Mouse (Mus musculus) CD8-positive naive resting alpha-beta T cell, adult 2 months (primary cell): Measurements from ENCODE around the gene Etv6.

ENCODE experiments used
- DNase-seq, 2 experiments: peaks; one replicate each; pipeline ENCODE4 v3.0.0; 2022; ENCODE audit warnings: low read depth in 2 of 2, low spot score in 2 of 2

Gene Etv6

DNA sequence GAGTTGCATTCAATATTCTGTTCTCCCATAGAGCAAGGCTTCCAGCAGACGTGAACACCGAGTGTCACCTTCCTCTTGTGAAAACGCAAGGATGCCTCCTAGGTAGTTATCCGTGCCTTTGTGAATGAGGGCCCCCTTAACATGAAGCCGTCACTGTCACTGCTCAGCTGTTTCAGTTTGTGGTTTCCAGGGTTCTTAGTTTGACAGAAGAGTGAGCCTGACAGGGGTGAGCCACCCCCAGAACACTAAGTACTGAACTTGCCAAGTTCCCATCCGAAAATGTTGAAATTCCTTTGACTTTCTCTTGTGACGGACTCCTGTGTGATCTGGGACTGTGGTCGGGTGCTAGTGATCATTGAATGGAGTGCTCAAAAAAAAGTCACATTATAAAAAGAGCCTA is 129.5 kb downstream of the Etv6 start:
- no peak for DNase-seq

DNA sequence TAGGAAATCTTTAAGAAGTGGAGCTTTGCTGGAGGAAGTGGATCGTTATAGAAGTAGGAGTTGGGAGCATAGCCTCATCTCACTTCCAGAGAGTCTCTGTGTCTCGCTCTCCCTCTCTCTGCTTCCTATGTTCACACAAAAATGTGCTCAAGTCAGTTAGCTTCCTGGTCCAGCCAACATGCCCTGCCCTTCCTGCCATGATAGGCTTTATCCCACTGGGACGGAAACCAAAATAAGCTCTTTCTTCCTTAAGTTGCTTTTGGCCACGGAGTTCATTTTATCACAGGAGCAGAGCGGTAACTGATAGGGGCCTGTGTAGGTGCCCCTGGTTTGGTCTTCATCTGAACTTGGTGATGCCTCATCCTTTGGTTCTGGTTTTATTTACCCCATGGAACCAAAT is 132.5 kb downstream of the Etv6 start:
- no peak for DNase-seq

DNA sequence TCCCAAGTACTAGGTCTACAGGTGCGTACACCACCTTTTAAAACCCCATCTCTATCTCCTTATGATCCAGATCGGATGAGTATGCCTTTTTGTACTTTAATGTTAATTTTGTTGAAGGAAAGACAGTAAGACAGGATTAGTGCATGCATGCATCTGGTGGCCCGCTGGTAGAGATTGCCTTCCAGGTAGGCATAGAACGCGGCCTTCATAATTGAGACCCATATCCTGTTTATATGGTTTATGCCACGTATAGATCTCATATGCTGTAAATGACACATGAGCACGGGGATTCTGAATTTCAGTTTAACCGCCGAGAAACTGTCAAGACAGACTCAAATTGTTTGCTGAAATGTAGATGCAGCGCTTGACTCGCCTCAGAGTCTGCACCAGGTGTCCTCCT is 133.3 kb downstream of the Etv6 start:
- no peak for DNase-seq

DNA sequence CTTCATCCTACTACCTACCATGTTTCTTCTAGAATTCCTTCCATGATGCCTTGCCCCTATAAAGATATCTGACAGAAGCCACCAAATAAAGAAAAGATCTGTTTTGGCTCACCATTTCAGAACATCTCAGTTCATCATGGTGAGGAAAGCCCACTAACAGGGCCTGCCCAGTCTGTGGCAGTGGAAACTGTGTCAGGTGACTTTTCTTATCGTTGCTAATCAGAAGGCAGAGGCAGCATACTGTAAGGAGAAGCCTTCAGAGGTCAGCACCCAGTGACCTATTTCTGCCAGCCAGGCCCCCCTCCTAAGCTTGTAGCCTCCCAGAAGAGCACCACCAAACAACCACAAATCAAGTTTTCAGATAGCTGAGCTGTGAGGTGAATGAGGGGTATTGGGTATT is 135.7 kb downstream of the Etv6 start:
- no peak for DNase-seq

DNA sequence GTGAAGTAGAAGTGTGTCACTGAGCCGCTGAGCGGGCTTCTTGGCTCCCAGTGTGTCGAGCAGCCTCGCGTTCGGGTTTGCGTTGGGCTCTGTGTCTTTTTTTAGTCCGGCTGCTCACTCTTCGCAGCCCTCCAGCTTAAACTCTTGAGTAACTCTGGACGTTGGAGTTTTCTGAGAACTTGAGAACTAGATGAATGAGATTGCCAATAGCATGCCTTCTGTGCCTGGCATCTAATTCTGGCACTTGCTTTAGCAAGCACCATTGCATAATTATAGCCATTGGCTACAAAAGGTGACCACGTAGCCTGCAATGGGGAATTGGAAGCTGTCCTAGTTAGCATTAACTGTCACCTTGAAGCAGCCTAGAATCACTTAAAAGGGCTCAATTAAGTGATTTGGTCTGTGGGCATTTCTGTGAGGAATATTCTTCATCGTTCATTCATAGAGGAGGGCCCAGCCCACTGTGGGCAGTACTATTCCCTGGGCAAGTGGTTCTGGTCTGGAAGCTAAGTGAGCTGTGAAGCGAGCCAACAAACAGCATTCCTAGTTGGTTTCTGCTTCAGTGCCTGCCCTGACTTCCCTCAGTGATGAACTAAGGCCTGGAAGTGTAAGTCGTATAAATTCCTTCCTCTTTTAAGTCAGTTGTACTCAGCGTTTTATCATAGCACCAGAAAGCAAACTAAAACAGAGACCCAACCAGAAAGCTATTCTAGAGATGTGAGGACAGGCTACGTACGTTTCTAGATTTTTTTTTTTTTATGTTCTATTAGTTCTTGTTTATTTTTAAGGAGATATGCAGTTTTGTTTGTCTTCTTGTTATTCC is 136.6 kb downstream of the Etv6 start:
- DNase-seq = no peak

DNA sequence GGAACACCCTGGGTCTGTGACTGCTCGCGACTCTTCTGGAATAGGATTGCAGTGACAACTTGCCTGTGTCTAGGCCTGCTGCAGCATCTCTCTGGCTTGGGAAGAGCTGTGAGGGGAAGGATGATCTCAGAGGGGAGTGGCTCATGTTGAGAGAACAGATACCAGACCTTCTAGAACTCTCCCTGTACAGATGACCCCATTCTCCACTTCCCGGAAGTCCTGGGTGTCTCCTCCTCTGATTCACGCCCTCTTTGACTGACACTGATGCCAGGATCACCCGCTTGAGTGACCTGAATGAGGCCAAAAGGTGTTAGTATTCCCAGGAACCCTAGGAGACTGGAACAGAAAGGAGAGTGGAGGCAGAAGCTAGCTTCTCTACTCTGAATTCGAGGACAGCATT is 137.9 kb downstream of the Etv6 start:
- DNase-seq = no peak

DNA sequence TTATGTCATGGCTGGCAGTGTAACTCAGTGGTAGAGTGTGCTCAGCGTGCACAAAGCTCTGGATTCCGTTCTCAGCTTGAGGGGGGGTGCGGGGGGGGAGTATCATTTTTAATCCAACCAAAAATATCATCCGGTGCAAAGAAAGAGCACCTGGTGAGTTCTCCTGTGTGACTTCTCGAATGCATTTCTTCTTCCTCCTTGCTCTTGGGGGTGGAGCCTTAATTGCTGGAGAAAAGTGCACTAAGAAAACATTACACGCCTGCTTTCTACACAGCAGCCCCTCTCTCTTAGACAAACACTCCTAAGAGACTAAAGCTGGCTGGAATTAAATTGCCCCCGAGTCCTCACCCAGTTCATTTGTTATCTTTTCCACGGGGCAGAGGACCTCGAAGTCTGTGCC is 139.6 kb downstream of the Etv6 start:
- no peak for DNase-seq

DNA sequence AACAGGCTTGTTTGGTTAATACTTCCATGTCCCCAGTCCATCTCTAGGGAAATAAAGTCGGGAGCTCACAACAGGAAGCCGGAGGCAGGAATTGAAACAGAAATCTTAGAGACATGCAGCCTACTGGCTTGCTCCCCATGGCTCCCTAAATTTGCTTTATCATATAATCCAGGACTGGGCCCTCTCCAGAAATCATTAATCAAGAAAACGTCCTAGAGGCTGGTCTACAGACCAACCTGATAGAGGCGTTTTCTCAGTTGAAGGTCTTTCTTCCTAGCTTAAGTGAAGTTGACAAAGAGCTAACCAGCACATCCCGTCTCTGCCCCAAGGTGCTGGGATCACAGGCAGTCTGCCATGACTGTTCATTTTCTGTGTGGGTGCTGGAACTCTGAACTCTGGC is 141.7 kb downstream of the Etv6 start:
- DNase-seq = no peak

DNA sequence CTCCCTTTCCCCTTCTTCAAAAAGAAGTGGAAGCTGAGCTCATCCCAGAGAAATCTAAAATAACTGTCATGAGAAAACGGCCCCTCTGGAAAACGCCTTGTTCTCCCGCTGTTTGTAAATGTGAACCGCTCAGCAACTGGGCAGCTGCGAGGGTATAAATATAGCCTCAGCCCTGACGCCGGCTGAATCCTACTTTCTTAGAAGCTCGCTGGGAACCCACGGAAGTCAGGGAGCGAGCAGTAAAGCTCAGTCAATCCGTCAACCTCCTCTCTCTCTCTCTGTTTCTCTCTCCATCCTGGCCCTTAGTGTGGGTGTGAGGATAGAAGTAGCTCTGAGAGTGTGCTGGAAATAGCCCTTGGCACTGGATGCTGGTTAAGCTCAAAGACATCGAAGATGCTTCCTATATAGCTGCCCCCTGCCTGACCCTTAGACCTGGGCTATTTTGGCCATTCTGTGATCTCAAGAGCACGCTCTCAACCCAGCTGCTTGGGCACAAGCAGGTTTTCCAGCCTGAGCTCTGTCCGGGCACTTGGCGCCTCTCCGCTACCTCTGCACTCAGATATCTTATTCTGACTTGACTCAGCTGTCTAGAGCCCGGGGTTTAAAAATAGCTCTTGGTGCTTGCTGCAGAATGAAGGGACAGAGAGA is 146.9 kb downstream of the Etv6 start:
- no peak for DNase-seq

DNA sequence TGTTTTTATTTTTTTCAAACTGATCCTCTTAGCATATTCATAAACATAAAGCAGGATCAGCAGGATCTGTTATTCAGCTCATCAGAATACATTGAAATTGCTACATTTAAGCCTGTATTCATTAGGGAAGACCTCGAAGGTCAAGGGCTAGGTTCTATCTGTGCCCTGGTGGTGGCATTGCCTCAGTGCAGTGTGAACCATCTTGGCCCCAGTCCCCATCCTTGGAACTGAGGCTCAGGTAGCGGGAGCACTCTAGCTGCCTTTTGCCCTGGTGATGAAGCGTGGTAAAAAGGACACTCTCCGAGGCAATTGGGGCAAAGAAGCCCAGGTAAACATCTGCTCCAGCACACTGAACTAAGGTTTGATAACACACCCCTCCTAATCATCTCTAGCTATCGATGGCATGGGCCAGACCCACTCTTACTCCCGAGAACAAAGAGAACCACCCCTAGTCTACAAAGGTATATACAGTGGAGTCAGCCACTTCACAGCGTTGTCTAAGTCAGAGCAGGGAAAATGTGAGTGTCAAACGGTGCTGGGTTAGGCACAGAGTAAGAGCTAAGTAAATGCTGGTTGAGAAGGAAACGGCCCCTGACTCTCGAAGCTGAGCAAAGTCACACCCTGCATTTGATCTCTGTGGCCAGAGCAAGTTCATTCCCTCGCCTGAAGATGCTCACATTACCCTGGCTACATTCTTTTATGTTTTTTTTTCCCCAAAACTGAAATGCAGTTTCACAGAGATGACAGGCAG is 148.3 kb downstream of the Etv6 start:
- no peak for DNase-seq

DNA sequence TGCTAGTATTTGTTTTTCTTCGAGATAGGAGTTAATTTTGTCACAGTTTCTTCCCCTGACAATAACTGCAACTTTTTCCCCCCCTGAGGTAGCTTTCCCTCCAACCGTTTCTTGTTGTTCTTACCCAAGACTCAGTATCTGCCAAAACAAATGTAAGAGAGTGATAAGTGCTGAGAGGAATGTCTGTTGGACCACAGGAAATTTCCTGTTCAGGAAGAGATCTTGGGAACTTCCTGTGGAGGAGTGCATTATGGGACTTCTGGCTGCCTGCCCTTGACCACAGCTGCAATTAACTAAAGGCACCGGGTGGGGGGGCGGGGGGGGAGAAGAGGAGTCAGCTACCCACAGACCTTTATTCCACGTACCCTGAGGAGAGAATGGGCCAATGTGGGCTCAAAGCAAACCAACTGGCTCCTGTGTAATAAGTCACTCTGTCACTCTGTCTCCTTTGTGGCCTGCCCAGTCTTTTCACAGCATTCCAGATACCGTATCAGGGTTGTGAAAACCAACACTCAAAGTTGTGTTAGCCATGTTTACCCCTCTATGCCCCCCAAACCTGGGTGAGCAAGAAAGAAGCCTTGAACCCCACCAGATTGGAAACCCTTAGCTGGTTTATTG is 150.9 kb downstream of the Etv6 start:
- no peak for DNase-seq

DNA sequence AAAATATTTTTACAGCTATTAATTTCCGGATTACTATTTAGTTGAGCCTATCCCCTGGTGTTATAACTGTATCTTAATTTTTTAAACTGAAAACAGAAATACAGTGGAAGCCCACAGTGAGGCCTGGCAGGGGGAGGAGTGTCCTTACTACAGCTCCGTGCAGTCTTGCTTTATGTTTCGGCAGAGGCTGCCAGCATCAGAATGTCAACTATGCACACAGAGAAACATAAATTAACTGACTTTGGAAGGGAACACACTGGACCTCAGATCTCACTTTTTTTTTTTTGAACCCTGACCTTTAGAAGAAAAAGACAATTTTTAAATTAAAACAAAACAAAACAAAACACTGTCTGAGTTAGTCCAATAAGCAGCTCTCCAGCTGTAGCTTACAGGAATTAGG is 153.2 kb downstream of the Etv6 start:
- DNase-seq = no peak

DNA sequence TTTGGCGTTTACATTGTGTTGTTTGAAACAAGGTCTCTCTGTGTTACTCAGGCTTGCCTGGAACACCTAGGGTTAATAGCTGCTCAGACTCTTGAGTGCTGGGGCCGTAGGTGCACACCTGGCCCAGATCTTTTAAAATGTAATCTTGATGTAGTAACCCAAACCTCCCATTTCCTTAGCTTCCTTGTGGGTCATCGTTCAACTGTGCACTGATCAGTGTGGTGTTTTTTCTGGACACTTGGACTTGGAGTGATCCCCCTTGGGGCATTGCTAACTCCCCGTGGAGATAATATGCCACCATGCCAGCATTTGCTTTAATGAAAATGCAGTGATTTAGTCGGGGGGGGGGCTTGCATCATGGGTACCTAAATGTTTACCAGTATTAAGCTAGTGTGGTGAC is 153.7 kb downstream of the Etv6 start:
- no peak for DNase-seq

DNA sequence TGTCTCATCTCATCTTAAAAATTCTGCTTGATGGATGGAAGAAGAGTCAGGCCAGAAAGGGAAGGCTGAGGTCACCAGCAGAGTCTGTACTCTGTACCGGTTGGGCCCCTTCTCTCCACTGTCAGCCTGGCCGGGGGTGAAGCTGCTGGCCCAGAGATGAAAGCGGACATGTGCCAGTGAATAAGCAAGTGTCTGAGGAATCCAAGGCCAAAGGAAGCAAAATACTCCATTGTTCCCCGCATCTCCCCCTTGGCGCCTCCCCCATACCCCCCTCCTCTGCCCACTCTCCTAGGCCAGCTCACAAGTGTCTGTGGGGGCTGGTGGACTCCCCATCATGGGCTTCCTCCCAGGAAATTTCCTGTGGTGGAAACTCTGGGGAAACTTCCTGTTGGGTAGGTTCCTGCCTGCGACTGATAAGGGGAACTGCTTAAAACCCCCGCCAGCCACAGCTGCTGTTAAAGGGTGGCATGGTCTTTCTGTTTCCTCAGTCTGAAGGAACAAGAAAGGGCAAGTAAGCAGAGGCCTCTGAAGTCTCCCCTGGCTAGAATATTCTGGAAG is 154.2 kb downstream of the Etv6 start:
- DNase-seq = no peak

DNA sequence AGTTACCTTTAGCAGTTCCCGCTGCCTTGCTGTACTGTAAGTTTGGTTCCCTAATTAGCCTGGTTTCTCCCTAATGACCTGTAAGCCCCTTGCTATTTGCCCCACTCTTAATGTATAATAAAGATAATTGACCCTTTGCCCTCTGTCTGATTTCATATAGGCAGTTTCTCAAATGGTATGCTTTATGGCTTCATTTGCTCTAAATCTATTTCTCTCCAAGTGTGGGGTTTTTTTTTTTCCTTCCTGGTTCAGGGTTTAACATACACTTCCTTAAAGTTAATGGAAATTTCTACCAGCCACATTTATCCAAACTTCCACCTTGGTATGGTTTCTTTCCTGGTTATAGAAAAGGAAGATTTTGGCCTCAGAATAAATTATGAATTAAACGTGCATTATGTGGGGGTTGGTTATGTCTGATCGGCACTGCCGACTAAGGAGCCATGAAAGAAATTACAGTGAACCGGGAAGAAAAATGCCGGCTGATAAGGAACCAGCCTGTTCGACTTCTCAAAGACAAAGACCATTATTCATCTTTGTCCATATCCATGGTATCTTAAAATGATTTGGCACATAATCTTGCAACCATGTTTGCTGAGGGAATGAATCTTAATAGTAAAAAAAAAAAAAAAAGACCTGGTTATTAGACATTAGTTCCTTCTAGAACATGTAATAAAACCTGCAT is 155.2 kb downstream of the Etv6 start:
- DNase-seq = no peak

DNA sequence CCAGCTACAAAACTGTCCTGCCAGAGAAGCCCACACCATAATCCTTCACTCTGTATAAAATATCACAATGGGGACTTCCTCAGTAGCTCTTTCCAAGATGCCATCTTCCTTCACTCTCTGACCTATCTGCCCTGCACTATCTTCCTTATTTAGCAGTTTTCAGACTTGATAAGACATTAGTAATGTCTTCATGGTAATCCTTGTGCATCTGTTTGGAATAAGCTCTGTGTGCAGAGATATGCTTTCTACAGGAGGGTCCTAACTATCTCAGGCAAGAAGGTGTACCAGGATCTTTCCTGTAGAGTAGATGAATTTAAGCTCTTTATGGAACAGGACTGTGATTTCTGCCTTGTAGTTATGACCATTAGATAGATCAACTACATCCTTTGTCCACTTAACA is 157.2 kb downstream of the Etv6 start:
- no peak for DNase-seq

DNA sequence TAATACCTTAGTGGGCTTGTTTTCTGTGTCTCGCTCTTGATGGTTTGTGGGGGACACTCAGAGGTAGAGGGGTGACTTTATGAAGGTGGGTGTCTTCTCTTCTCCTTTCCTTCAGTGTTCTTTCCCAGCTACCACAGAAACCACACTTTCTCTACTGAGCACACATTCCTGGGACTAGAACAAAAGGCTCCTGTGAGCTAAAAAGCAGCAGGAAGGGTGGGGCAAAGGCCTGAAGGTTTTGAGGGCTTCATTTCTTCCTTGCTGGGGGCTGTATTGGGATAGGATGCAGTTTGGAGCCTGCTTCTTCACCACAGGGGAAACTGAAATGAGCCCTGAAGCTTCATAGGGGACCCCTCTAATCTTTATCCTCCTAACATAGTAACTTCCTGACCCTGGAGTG is 164.4 kb downstream of the Etv6 start:
- no peak for DNase-seq

DNA sequence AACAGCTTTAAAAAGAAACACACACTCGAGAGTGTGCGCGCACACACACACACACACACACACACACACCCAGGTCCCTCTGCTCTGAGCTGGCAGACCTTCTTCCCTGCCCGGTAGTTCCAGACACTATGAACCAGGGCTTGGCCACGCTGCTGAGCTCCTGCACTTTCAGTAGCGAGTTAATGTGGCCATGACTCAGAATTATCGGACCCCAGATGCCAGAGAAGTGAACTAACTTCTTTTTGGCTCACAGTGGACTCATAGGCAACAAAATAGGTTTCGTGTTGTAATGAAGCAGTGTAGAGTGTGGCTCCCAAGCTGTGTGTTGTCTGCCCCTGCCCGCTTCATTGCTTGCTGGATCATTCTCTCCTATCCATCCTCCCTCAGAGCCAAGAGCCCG is 165.1 kb downstream of the Etv6 start:
- no peak for DNase-seq

DNA sequence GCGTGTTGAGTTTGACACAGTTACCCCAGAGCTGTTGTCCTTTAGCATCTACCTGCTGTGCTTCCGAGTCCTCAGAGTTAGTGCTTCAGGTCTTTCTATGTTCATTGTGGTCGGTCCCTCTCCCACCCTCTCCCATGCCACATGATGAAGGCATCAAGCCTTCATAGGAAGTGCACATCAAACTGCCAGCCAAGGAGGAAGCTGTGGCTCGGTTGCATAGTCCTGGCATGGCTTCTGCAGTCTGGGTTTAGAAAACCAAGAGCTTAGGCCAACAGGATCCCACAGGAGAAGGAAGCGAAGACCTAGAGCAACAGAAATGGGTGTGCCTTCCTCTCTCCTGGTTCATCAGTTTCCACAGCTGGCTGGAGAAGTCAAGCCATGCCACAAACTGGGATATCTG is 166.7 kb downstream of the Etv6 start:
- no peak for DNase-seq

DNA sequence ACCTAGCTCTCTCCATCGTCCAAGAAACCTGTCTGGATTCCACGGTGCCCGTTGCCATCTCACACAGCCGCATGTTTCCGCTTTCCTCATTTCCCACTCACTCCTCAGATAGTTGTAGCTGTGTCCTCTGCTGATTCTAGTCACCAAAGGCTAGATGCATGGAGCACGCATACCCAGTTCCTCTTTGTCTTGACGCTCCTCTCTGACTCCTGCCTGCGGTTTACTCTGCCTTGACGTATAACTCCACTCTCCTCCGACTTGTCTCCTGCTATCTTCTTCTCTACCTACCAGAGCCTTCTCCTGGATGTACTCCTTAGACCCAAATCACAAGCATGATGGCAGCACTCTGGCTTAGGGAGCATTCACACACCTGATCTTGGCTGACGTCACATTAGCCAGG is 169.7 kb downstream of the Etv6 start:
- DNase-seq = no peak

DNA sequence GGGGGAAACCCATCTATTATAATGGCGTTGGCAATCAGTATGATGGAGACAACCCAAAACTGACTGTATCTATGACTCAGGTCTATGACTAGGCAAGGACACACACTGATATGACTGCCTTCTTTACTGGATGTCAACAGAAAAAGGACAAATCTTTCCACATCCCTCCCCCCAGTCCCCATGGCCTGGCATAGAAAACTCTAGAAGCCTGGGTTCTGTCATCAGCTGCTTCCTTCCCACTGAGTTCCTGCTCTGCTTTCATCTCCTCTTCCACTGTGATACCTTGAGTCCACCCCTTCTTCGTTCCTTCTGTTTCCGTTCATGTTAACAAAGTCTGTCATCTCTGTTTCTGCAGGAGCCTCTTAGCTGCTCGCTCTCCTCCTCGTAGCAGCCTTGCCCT is 170.2 kb downstream of the Etv6 start:
- DNase-seq = no peak
